Mouse (Mus musculus): ENCODE data around the gene Sh3bgr. TPM values are rescaled to one million over a fixed set of nuclear protein-coding genes. Genes with fewer than 3 reads are reported as not detected.
A peak's percentile ranks its signal among the peaks of the same experiment; 100 is the strongest.

The Sh3bgr gene
- polyA plus RNA-seq (2015; fragmentation: Nextera tagmentation; extraction: Ambion mirVana) = 5.3 and 9.4 TPM in 2 replicates

GRCm38 (mm10) chr16:96199913-96200701 is at the start of gene Sh3bgr:
Gene Sh3bgr (plus strand): TSS chr16:96200450.
- Histone ChIP-seq H3K4me3 (ENCODE audit: low read length) (peak within 1 kb of the TSS; percentile 38), H3K27ac (ENCODE audit: low read length) (peak within 1 kb of the TSS; percentile 73), H3K9me3 (ENCODE audit: low read length) (no peaks in the 10 kb centered on the region; the same call in 1 of the 2 replicates), H3K9ac (replicated peaks; ENCODE audit: low read length) (peak within 1 kb of the TSS; percentile 49), H3K36me3 (ENCODE audit: insufficient read depth, low read length) (no peaks in the 10 kb centered on the region), H3K4me2 (replicated peaks; ENCODE audit: low read depth, low read length) (peak within 1 kb of the TSS; percentile 65), H3K27me3 (ENCODE audit: insufficient read depth, low read length) (no peaks in the 10 kb centered on the region), H3K4me1 (ENCODE audit: insufficient read depth, low read length) (peaks cover 19% of the 10 kb centered on the region)
- WGBS = 2% methylated on average over 20 of the region's 20 CpGs
- ATAC-seq (ENCODE audit: low FRiP score, low TSS enrichment) = peak; percentile 96

- WGBS = 59% methylated on average over 4 of the region's 4 CpGs
- H3K4me1 ChIP-seq (ENCODE audit: insufficient read depth, low read length) = peaks cover 14% of the 10 kb centered on the region
- no peak overlapping the region for H3K9ac ChIP-seq (replicated peaks; ENCODE audit: low read length)
- no peak overlapping the region for H3K4me2 ChIP-seq (replicated peaks; ENCODE audit: low read depth, low read length)
- no peak for ATAC-seq (ENCODE audit: low FRiP score, low TSS enrichment)
- no peak overlapping the region for H3K4me3 ChIP-seq (ENCODE audit: low read length)
- H3K9me3 ChIP-seq (ENCODE audit: low read length) = no peaks in the 10 kb centered on the region
- peaks cover 12% of the 10 kb centered on the region for H3K36me3 ChIP-seq (ENCODE audit: insufficient read depth, low read length)
- no peak overlapping the region for H3K27ac ChIP-seq (ENCODE audit: low read length)
- no peaks in the 10 kb centered on the region for H3K27me3 ChIP-seq (ENCODE audit: insufficient read depth, low read length)
Observed at GRCm38 (mm10) chr16:96150995-96151394, 49.3 kb upstream of the Sh3bgr start.

- peaks cover 11% of the 10 kb centered on the region for H3K4me1 ChIP-seq (ENCODE audit: insufficient read depth, low read length)
Observed at GRCm38 (mm10) chr16:96151551-96151950, 48.7 kb upstream of the Sh3bgr start.

GRCm38 (mm10) chr16:96154476-96154875 is 45.8 kb upstream of the Sh3bgr start:
- Histone ChIP-seq H3K27ac (ENCODE audit: low read length) (no peak overlapping the region), H3K9ac (replicated peaks; ENCODE audit: low read length) (no peak overlapping the region), H3K9me3 (ENCODE audit: low read length) (no peaks in the 10 kb centered on the region), H3K4me2 (replicated peaks; ENCODE audit: low read depth, low read length) (no peak overlapping the region), H3K4me3 (ENCODE audit: low read length) (no peak overlapping the region), H3K27me3 (ENCODE audit: insufficient read depth, low read length) (no peaks in the 10 kb centered on the region), H3K36me3 (ENCODE audit: insufficient read depth, low read length) (peaks cover 18% of the 10 kb centered on the region), H3K4me1 (ENCODE audit: insufficient read depth, low read length) (peaks cover 15% of the 10 kb centered on the region)
- 94% methylated on average over 2 of the region's 2 CpGs for WGBS
- ATAC-seq (ENCODE audit: low FRiP score, low TSS enrichment) = no peak

More at GRCm38 (mm10) chr16:96151551-96151950, 48.7 kb upstream of the Sh3bgr start:
- peaks cover 15% of the 10 kb centered on the region for H3K36me3 ChIP-seq (ENCODE audit: insufficient read depth, low read length)
- H3K4me3 ChIP-seq (ENCODE audit: low read length) = no peak overlapping the region
- WGBS = 20% methylated on average over 9 of the region's 9 CpGs
- no peak overlapping the region for H3K9ac ChIP-seq (replicated peaks; ENCODE audit: low read length)
- H3K9me3 ChIP-seq (ENCODE audit: low read length) = no peaks in the 10 kb centered on the region
- H3K4me2 ChIP-seq (replicated peaks; ENCODE audit: low read depth, low read length) = no peak overlapping the region
- H3K27me3 ChIP-seq (ENCODE audit: insufficient read depth, low read length) = no peaks in the 10 kb centered on the region
- peak; percentile 46; the same call in 1 of the 2 replicates for ATAC-seq (ENCODE audit: low FRiP score, low TSS enrichment)
- no peak overlapping the region for H3K27ac ChIP-seq (ENCODE audit: low read length)

- ATAC-seq (ENCODE audit: low FRiP score, low TSS enrichment) = no peak
- Histone ChIP-seq H3K4me2 (replicated peaks; ENCODE audit: low read depth, low read length) (no peak overlapping the region), H3K36me3 (ENCODE audit: insufficient read depth, low read length) (peaks cover 18% of the 10 kb centered on the region), H3K4me1 (ENCODE audit: insufficient read depth, low read length) (peaks cover 19% of the 10 kb centered on the region), H3K27ac (ENCODE audit: low read length) (no peak overlapping the region), H3K27me3 (ENCODE audit: insufficient read depth, low read length) (no peaks in the 10 kb centered on the region), H3K4me3 (ENCODE audit: low read length) (no peak overlapping the region), H3K9ac (replicated peaks; ENCODE audit: low read length) (no peak overlapping the region), H3K9me3 (ENCODE audit: low read length) (no peaks in the 10 kb centered on the region)
- WGBS = 93% methylated on average over 8 of the region's 8 CpGs
Observed at GRCm38 (mm10) chr16:96156019-96156418, 44.2 kb upstream of the Sh3bgr start.

GRCm38 (mm10) chr16:96157171-96157570 is 43.1 kb upstream of the Sh3bgr start:
- no peak for ATAC-seq (ENCODE audit: low FRiP score, low TSS enrichment)
- Histone ChIP-seq H3K9me3 (ENCODE audit: low read length) (no peaks in the 10 kb centered on the region), H3K4me2 (replicated peaks; ENCODE audit: low read depth, low read length) (no peak overlapping the region), H3K4me3 (ENCODE audit: low read length) (no peak overlapping the region), H3K27me3 (ENCODE audit: insufficient read depth, low read length) (no peaks in the 10 kb centered on the region), H3K4me1 (ENCODE audit: insufficient read depth, low read length) (peaks cover 19% of the 10 kb centered on the region), H3K9ac (replicated peaks; ENCODE audit: low read length) (no peak overlapping the region), H3K27ac (ENCODE audit: low read length) (no peak overlapping the region), H3K36me3 (ENCODE audit: insufficient read depth, low read length) (peaks cover 18% of the 10 kb centered on the region)
- WGBS = 92% methylated on average over 11 of the region's 11 CpGs

GRCm38 (mm10) chr16:96158511-96159080 is 41.7 kb upstream of the Sh3bgr start:
- Histone ChIP-seq H3K36me3 (ENCODE audit: insufficient read depth, low read length) (peaks cover 13% of the 10 kb centered on the region), H3K9ac (replicated peaks; ENCODE audit: low read length) (peak overlapping the region; percentile 91), H3K27ac (ENCODE audit: low read length) (no peak overlapping the region; the same call in 1 of the 2 replicates), H3K9me3 (ENCODE audit: low read length) (no peaks in the 10 kb centered on the region), H3K4me2 (replicated peaks; ENCODE audit: low read depth, low read length) (peak overlapping the region; percentile 99), H3K4me3 (ENCODE audit: low read length) (peak overlapping the region; percentile 63), H3K4me1 (ENCODE audit: insufficient read depth, low read length) (peaks cover 19% of the 10 kb centered on the region), H3K27me3 (ENCODE audit: insufficient read depth, low read length) (no peaks in the 10 kb centered on the region)
- no peak; the same call in 1 of the 2 replicates for ATAC-seq (ENCODE audit: low FRiP score, low TSS enrichment)
- 52% methylated on average over 12 of the region's 12 CpGs for WGBS

- H3K4me3 ChIP-seq (ENCODE audit: low read length) = peak overlapping the region; percentile 63
- peaks cover 19% of the 10 kb centered on the region for H3K4me1 ChIP-seq (ENCODE audit: insufficient read depth, low read length)
Observed at GRCm38 (mm10) chr16:96159091-96159731, 41.0 kb upstream of the Sh3bgr start.

GRCm38 (mm10) chr16:96159794-96160346 is 40.4 kb upstream of the Sh3bgr start:
- Histone ChIP-seq H3K9me3 (ENCODE audit: low read length) (no peaks in the 10 kb centered on the region), H3K4me3 (ENCODE audit: low read length) (peak overlapping the region; percentile 63), H3K36me3 (ENCODE audit: insufficient read depth, low read length) (peaks cover 7% of the 10 kb centered on the region; the same call in 1 of the 2 replicates), H3K27ac (ENCODE audit: low read length) (peak overlapping the region; percentile 77), H3K4me2 (replicated peaks; ENCODE audit: low read depth, low read length) (peak overlapping the region; percentile 99), H3K4me1 (ENCODE audit: insufficient read depth, low read length) (peaks cover 19% of the 10 kb centered on the region), H3K9ac (replicated peaks; ENCODE audit: low read length) (peak overlapping the region; percentile 91), H3K27me3 (ENCODE audit: insufficient read depth, low read length) (no peaks in the 10 kb centered on the region)
- 78% methylated on average over 20 of the region's 20 CpGs for WGBS
- 0 out of 2 replicates have a peak, but pooled peaks have one; percentile 27 for ATAC-seq (ENCODE audit: low FRiP score, low TSS enrichment)

More at GRCm38 (mm10) chr16:96159091-96159731, 41.0 kb upstream of the Sh3bgr start:
- Histone ChIP-seq H3K27ac (ENCODE audit: low read length) (peak overlapping the region; percentile 77), H3K27me3 (ENCODE audit: insufficient read depth, low read length) (no peaks in the 10 kb centered on the region), H3K9me3 (ENCODE audit: low read length) (no peaks in the 10 kb centered on the region), H3K36me3 (ENCODE audit: insufficient read depth, low read length) (peaks cover 9% of the 10 kb centered on the region), H3K9ac (replicated peaks; ENCODE audit: low read length) (peak overlapping the region; percentile 91), H3K4me2 (replicated peaks; ENCODE audit: low read depth, low read length) (peak overlapping the region; percentile 99)
- under 1% methylated on average over 62 of the region's 67 CpGs for WGBS
- ATAC-seq (ENCODE audit: low FRiP score, low TSS enrichment) = peak; percentile 88
